Mouse (Mus musculus): ENCODE measurements around the gene Pdss2. TPM values are rescaled to one million over a fixed set of nuclear protein-coding genes. Genes with fewer than 3 reads are reported as not detected.
"Not testable (repeated sequence)": the region's sequence is repeated elsewhere in the genome, so short reads cannot be mapped to it uniquely, and the experiment has no call there.

The Pdss2 gene
- polyA plus RNA-seq, 1 experiment from 2014 or later, result 16.6 TPM

GRCm38 (mm10) chr10:43257500-43257899, 36.2 kb downstream of the Pdss2 start:
- not testable (repeated sequence) for H3K27ac ChIP-seq (ENCODE audit: low read depth, low read length); H3K9ac ChIP-seq (ENCODE audit: low read length); H3K4me3 ChIP-seq (ENCODE audit: low read depth, low read length); H3K9me3 ChIP-seq (ENCODE audit: control insufficient read depth, low read length); H3K4me1 ChIP-seq (ENCODE audit: control insufficient read depth, insufficient read depth, low read length); H3K36me3 ChIP-seq (ENCODE audit: control insufficient read depth, insufficient read depth, low read length); ATAC-seq (ENCODE audit: low FRiP score); H3K4me2 ChIP-seq; DNase-seq (ENCODE audit: low spot score, missing footprints); H3K27me3 ChIP-seq (ENCODE audit: control insufficient read depth, insufficient read depth, low read length)
- WGBS, result 95% methylated on average over 8 of the region's 8 CpGs

- no peak for ATAC-seq (ENCODE audit: low FRiP score)
- 93% methylated on average over 2 of the region's 2 CpGs for WGBS
- no peaks in the 10 kb centered on the region for H3K27me3 ChIP-seq (ENCODE audit: control insufficient read depth, insufficient read depth, low read length)
- no peaks in the 10 kb centered on the region for H3K36me3 ChIP-seq (ENCODE audit: control insufficient read depth, insufficient read depth, low read length)
- no peak overlapping the region for H3K9ac ChIP-seq (ENCODE audit: low read length)
- DNase-seq (ENCODE audit: low spot score, missing footprints), result no peak
- no peaks in the 10 kb centered on the region for H3K4me1 ChIP-seq (ENCODE audit: control insufficient read depth, insufficient read depth, low read length)
- H3K4me3 ChIP-seq (ENCODE audit: low read depth, low read length), result no peak overlapping the region
- H3K9me3 ChIP-seq (ENCODE audit: control insufficient read depth, low read length), result no peaks in the 10 kb centered on the region; the same call in 1 of the 2 replicates
- H3K4me2 ChIP-seq, result no peak overlapping the region
- H3K27ac ChIP-seq (ENCODE audit: low read depth, low read length), result no peak overlapping the region
Observed at GRCm38 (mm10) chr10:43271318-43271717, 50.0 kb downstream of the Pdss2 start.

- Histone ChIP-seq H3K36me3 (ENCODE audit: control insufficient read depth, insufficient read depth, low read length) (no peaks in the 10 kb centered on the region), H3K4me2 (no peak overlapping the region), H3K4me1 (ENCODE audit: control insufficient read depth, insufficient read depth, low read length) (no peaks in the 10 kb centered on the region), H3K27me3 (ENCODE audit: control insufficient read depth, insufficient read depth, low read length) (no peaks in the 10 kb centered on the region), H3K9me3 (ENCODE audit: control insufficient read depth, low read length) (no peaks in the 10 kb centered on the region), H3K4me3 (ENCODE audit: low read depth, low read length) (no peak overlapping the region), H3K27ac (ENCODE audit: low read depth, low read length) (peak overlapping the region; percentile 37; the same call in 1 of the 2 replicates), H3K9ac (ENCODE audit: low read length) (no peak overlapping the region)
- no peak for ATAC-seq (ENCODE audit: low FRiP score)
- 72% methylated on average over 4 of the region's 4 CpGs for WGBS
- no peak for DNase-seq (ENCODE audit: low spot score, missing footprints)
Observed at GRCm38 (mm10) chr10:43272381-43272780, 51.1 kb downstream of the Pdss2 start.

GRCm38 (mm10) chr10:43273057-43273456, 51.8 kb downstream of the Pdss2 start:
- DNase-seq (ENCODE audit: low spot score, missing footprints) (no peak), ATAC-seq (ENCODE audit: low FRiP score) (no peak)
- no peaks in the 10 kb centered on the region for H3K36me3 ChIP-seq (ENCODE audit: control insufficient read depth, insufficient read depth, low read length)
- H3K9ac ChIP-seq (ENCODE audit: low read length), result no peak overlapping the region
- 72% methylated on average over 3 of the region's 3 CpGs for whole genome bisulfite sequencing
- H3K4me2 ChIP-seq, result no peak overlapping the region
- H3K27me3 ChIP-seq (ENCODE audit: control insufficient read depth, insufficient read depth, low read length), result no peaks in the 10 kb centered on the region
- H3K4me1 ChIP-seq (ENCODE audit: control insufficient read depth, insufficient read depth, low read length), result no peaks in the 10 kb centered on the region
- no peak overlapping the region for H3K4me3 ChIP-seq (ENCODE audit: low read depth, low read length)
- H3K27ac ChIP-seq (ENCODE audit: low read depth, low read length), result no peak overlapping the region
- no peaks in the 10 kb centered on the region for H3K9me3 ChIP-seq (ENCODE audit: control insufficient read depth, low read length)

GRCm38 (mm10) chr10:43275446-43275845, 54.2 kb downstream of the Pdss2 start:
- ATAC-seq (ENCODE audit: low FRiP score), result no peak
- Histone ChIP-seq H3K36me3 (ENCODE audit: control insufficient read depth, insufficient read depth, low read length) (no peaks in the 10 kb centered on the region), H3K9me3 (ENCODE audit: control insufficient read depth, low read length) (no peaks in the 10 kb centered on the region), H3K4me2 (no peak overlapping the region), H3K9ac (ENCODE audit: low read length) (no peak overlapping the region), H3K27me3 (ENCODE audit: control insufficient read depth, insufficient read depth, low read length) (no peaks in the 10 kb centered on the region), H3K27ac (ENCODE audit: low read depth, low read length) (no peak overlapping the region), H3K4me3 (ENCODE audit: low read depth, low read length) (no peak overlapping the region), H3K4me1 (ENCODE audit: control insufficient read depth, insufficient read depth, low read length) (no peaks in the 10 kb centered on the region)
- DNase-seq (ENCODE audit: low spot score, missing footprints), result no peak
- 85% methylated on average over 5 of the region's 5 CpGs for WGBS

- H3K27me3 ChIP-seq (ENCODE audit: control insufficient read depth, insufficient read depth, low read length), result no peaks in the 10 kb centered on the region
- H3K9me3 ChIP-seq (ENCODE audit: control insufficient read depth, low read length), result no peaks in the 10 kb centered on the region
- no peak for DNase-seq (ENCODE audit: low spot score, missing footprints)
- no peaks in the 10 kb centered on the region for H3K4me1 ChIP-seq (ENCODE audit: control insufficient read depth, insufficient read depth, low read length)
- ATAC-seq (ENCODE audit: low FRiP score), result no peak
- no peak overlapping the region for H3K27ac ChIP-seq (ENCODE audit: low read depth, low read length)
- 67% methylated on average over 1 of the region's 1 CpGs for WGBS
- H3K36me3 ChIP-seq (ENCODE audit: control insufficient read depth, insufficient read depth, low read length), result no peaks in the 10 kb centered on the region
- H3K4me3 ChIP-seq (ENCODE audit: low read depth, low read length), result no peak overlapping the region
- H3K9ac ChIP-seq (ENCODE audit: low read length), result no peak overlapping the region
- no peak overlapping the region for H3K4me2 ChIP-seq
Observed at GRCm38 (mm10) chr10:43276116-43276659, 54.9 kb downstream of the Pdss2 start.

- Histone ChIP-seq H3K4me3 (ENCODE audit: low read depth, low read length) (no peak overlapping the region), H3K27me3 (ENCODE audit: control insufficient read depth, insufficient read depth, low read length) (no peaks in the 10 kb centered on the region), H3K4me2 (no peak overlapping the region), H3K9me3 (ENCODE audit: control insufficient read depth, low read length) (no peaks in the 10 kb centered on the region), H3K27ac (ENCODE audit: low read depth, low read length) (no peak overlapping the region), H3K36me3 (ENCODE audit: control insufficient read depth, insufficient read depth, low read length) (no peaks in the 10 kb centered on the region), H3K9ac (ENCODE audit: low read length) (no peak overlapping the region), H3K4me1 (ENCODE audit: control insufficient read depth, insufficient read depth, low read length) (no peaks in the 10 kb centered on the region)
- DNase-seq (ENCODE audit: low spot score, missing footprints) (no peak), ATAC-seq (ENCODE audit: low FRiP score) (no peak)
- WGBS, result 64% methylated on average over 8 of the region's 8 CpGs
Observed at GRCm38 (mm10) chr10:43277266-43278145, 56.2 kb downstream of the Pdss2 start.

- Histone ChIP-seq H3K4me2 (no peak overlapping the region), H3K4me3 (ENCODE audit: low read depth, low read length) (no peak overlapping the region), H3K27ac (ENCODE audit: low read depth, low read length) (no peak overlapping the region), H3K9ac (ENCODE audit: low read length) (no peak overlapping the region), H3K36me3 (ENCODE audit: control insufficient read depth, insufficient read depth, low read length) (no peaks in the 10 kb centered on the region), H3K4me1 (ENCODE audit: control insufficient read depth, insufficient read depth, low read length) (no peaks in the 10 kb centered on the region), H3K27me3 (ENCODE audit: control insufficient read depth, insufficient read depth, low read length) (no peaks in the 10 kb centered on the region), H3K9me3 (ENCODE audit: control insufficient read depth, low read length) (no peaks in the 10 kb centered on the region)
- ATAC-seq (ENCODE audit: low FRiP score) (no peak), DNase-seq (ENCODE audit: low spot score, missing footprints) (no peak)
- WGBS, result 89% methylated on average over 5 of the region's 5 CpGs
Observed at GRCm38 (mm10) chr10:43279637-43280288, 58.5 kb downstream of the Pdss2 start.

- Histone ChIP-seq H3K9me3 (ENCODE audit: control insufficient read depth, low read length) (no peaks in the 10 kb centered on the region), H3K27ac (ENCODE audit: low read depth, low read length) (no peak overlapping the region), H3K9ac (ENCODE audit: low read length) (no peak overlapping the region), H3K4me2 (no peak overlapping the region), H3K27me3 (ENCODE audit: control insufficient read depth, insufficient read depth, low read length) (no peaks in the 10 kb centered on the region), H3K36me3 (ENCODE audit: control insufficient read depth, insufficient read depth, low read length) (no peaks in the 10 kb centered on the region), H3K4me1 (ENCODE audit: control insufficient read depth, insufficient read depth, low read length) (no peaks in the 10 kb centered on the region), H3K4me3 (ENCODE audit: low read depth, low read length) (no peak overlapping the region)
- DNase-seq (ENCODE audit: low spot score, missing footprints) (no peak), ATAC-seq (ENCODE audit: low FRiP score) (no peak)
- 72% methylated on average over 1 of the region's 1 CpGs for WGBS
Observed at GRCm38 (mm10) chr10:43285541-43285940, 64.3 kb downstream of the Pdss2 start.

Data from midbrain, embryonic 11.5 days (tissue).